Mouse (Mus musculus): ENCODE results near the gene Cib1. TPM values are rescaled to one million over a fixed set of nuclear protein-coding genes. Genes with fewer than 3 reads are reported as not detected.

The Cib1 gene
- polyA plus RNA-seq, 1 experiment from 2014 or later = 41.1 TPM

- H3K9me3 ChIP-seq (ENCODE audit: control insufficient read depth, low read length) = no peaks in the 10 kb centered on the region
- no peak overlapping the region for H3K4me2 ChIP-seq (replicated peaks)
- H3K27ac ChIP-seq = no peak overlapping the region
- peaks cover 22% of the 10 kb centered on the region for H3K4me1 ChIP-seq (replicated peaks; ENCODE audit: control insufficient read depth, insufficient read depth, low read length)
- H3K36me3 ChIP-seq (replicated peaks; ENCODE audit: control insufficient read depth, insufficient read depth) = peaks cover 37% of the 10 kb centered on the region
- no peak overlapping the region for H3K4me3 ChIP-seq (replicated peaks; ENCODE audit: low read length)
- H3K27me3 ChIP-seq (ENCODE audit: control insufficient read depth, insufficient read depth, low read length) = 0 out of 2 replicates have a peak, but pooled peaks cover 5% of the 10 kb centered on the region
- DNase-seq (ENCODE audit: low spot score) = no peak
- WGBS = 97% methylated on average over 12 of the region's 12 CpGs
- ATAC-seq (ENCODE audit: low FRiP score) = no peak
- no peak overlapping the region for H3K9ac ChIP-seq
These were observed 32.0 kb upstream of the Cib1 start for GRCm38 (mm10) chr7:80264606-80265005.

GRCm38 (mm10) chr7:80261372-80261990 lies 28.9 kb upstream of the Cib1 start:
- peaks cover 22% of the 10 kb centered on the region for H3K27me3 ChIP-seq (ENCODE audit: control insufficient read depth, insufficient read depth, low read length)
- H3K4me3 ChIP-seq (replicated peaks; ENCODE audit: low read length) = peak overlapping the region; percentile 82
- H3K27ac ChIP-seq = peak overlapping the region; percentile 83
- H3K36me3 ChIP-seq (replicated peaks; ENCODE audit: control insufficient read depth, insufficient read depth) = peaks cover 28% of the 10 kb centered on the region
- peaks cover 15% of the 10 kb centered on the region for H3K4me1 ChIP-seq (replicated peaks; ENCODE audit: control insufficient read depth, insufficient read depth, low read length)
- peak overlapping the region; percentile 83 for H3K9ac ChIP-seq
- DNase-seq (ENCODE audit: low spot score) (no peak), ATAC-seq (ENCODE audit: low FRiP score) (peak; percentile 77)
- WGBS = 2% methylated on average over 32 of the region's 32 CpGs
- peak overlapping the region; percentile 90 for H3K4me2 ChIP-seq (replicated peaks)
- no peaks in the 10 kb centered on the region for H3K9me3 ChIP-seq (ENCODE audit: control insufficient read depth, low read length)

GRCm38 (mm10) chr7:80260625-80261371 lies 28.2 kb upstream of the Cib1 start, which contains the start of gene Ngrn:
Gene Ngrn (plus strand): TSS chr7:80261215.
- 27% methylated on average over 40 of the region's 40 CpGs for whole genome bisulfite sequencing
- DNase-seq (ENCODE audit: low spot score) = peak; percentile 88
- no peaks in the 10 kb centered on the region for H3K9me3 ChIP-seq (ENCODE audit: control insufficient read depth, low read length)

GRCm38 (mm10) chr7:80257706-80258105 lies 25.1 kb upstream of the Cib1 start:
- H3K4me2 ChIP-seq (replicated peaks) = no peak overlapping the region
- no peak overlapping the region for H3K9ac ChIP-seq
- no peak overlapping the region for H3K27ac ChIP-seq
- H3K9me3 ChIP-seq (ENCODE audit: control insufficient read depth, low read length) = no peaks in the 10 kb centered on the region
- 71% methylated on average over 2 of the region's 2 CpGs for WGBS
- DNase-seq (ENCODE audit: low spot score) = no peak
- H3K4me3 ChIP-seq (replicated peaks; ENCODE audit: low read length) = no peak overlapping the region
- H3K36me3 ChIP-seq (replicated peaks; ENCODE audit: control insufficient read depth, insufficient read depth) = no peaks in the 10 kb centered on the region
- ATAC-seq (ENCODE audit: low FRiP score) = no peak
- H3K27me3 ChIP-seq (ENCODE audit: control insufficient read depth, insufficient read depth, low read length) = peaks cover 28% of the 10 kb centered on the region
- H3K4me1 ChIP-seq (replicated peaks; ENCODE audit: control insufficient read depth, insufficient read depth, low read length) = peaks cover 15% of the 10 kb centered on the region

More at GRCm38 (mm10) chr7:80260625-80261371, 28.2 kb upstream of the Cib1 start, which contains the start of gene Ngrn:
- Histone ChIP-seq H3K27ac (peak within 1 kb of the TSS; percentile 83), H3K9ac (peak within 1 kb of the TSS; percentile 83), H3K27me3 (ENCODE audit: control insufficient read depth, insufficient read depth, low read length) (peaks cover 22% of the 10 kb centered on the region), H3K4me2 (replicated peaks) (peak within 1 kb of the TSS; percentile 90), H3K4me3 (replicated peaks; ENCODE audit: low read length) (peak within 1 kb of the TSS; percentile 82), H3K36me3 (replicated peaks; ENCODE audit: control insufficient read depth, insufficient read depth) (peaks cover 21% of the 10 kb centered on the region), H3K4me1 (replicated peaks; ENCODE audit: control insufficient read depth, insufficient read depth, low read length) (peaks cover 15% of the 10 kb centered on the region)
- ATAC-seq (ENCODE audit: low FRiP score) = peak; percentile 91

- H3K9ac ChIP-seq = no peak overlapping the region
- H3K36me3 ChIP-seq (replicated peaks; ENCODE audit: control insufficient read depth, insufficient read depth) = no peaks in the 10 kb centered on the region
- no peak for DNase-seq (ENCODE audit: low spot score)
- no peak overlapping the region for H3K4me3 ChIP-seq (replicated peaks; ENCODE audit: low read length)
- no peak for ATAC-seq (ENCODE audit: low FRiP score)
- H3K4me2 ChIP-seq (replicated peaks) = no peak overlapping the region
- 79% methylated on average over 2 of the region's 2 CpGs for WGBS
- H3K9me3 ChIP-seq (ENCODE audit: control insufficient read depth, low read length) = no peaks in the 10 kb centered on the region
- peaks cover 5% of the 10 kb centered on the region; the same call in 1 of the 2 replicates for H3K4me1 ChIP-seq (replicated peaks; ENCODE audit: control insufficient read depth, insufficient read depth, low read length)
- no peak overlapping the region for H3K27ac ChIP-seq
- peaks cover 28% of the 10 kb centered on the region for H3K27me3 ChIP-seq (ENCODE audit: control insufficient read depth, insufficient read depth, low read length)
These were observed 23.4 kb upstream of the Cib1 start for GRCm38 (mm10) chr7:80255981-80256380.

GRCm38 (mm10) chr7:80252886-80253285 lies 20.3 kb upstream of the Cib1 start:
- Histone ChIP-seq H3K4me1 (replicated peaks; ENCODE audit: control insufficient read depth, insufficient read depth, low read length) (no peaks in the 10 kb centered on the region), H3K9ac (no peak overlapping the region), H3K27me3 (ENCODE audit: control insufficient read depth, insufficient read depth, low read length) (peaks cover 6% of the 10 kb centered on the region), H3K36me3 (replicated peaks; ENCODE audit: control insufficient read depth, insufficient read depth) (no peaks in the 10 kb centered on the region), H3K9me3 (ENCODE audit: control insufficient read depth, low read length) (no peaks in the 10 kb centered on the region), H3K4me3 (replicated peaks; ENCODE audit: low read length) (no peak overlapping the region), H3K27ac (no peak overlapping the region), H3K4me2 (replicated peaks) (no peak overlapping the region)
- no peak for DNase-seq (ENCODE audit: low spot score)
- WGBS = 87% methylated on average over 11 of the region's 11 CpGs
- ATAC-seq (ENCODE audit: low FRiP score) = no peak

GRCm38 (mm10) chr7:80252437-80252836 lies 19.8 kb upstream of the Cib1 start:
- Histone ChIP-seq H3K27me3 (ENCODE audit: control insufficient read depth, insufficient read depth, low read length) (peaks cover 5% of the 10 kb centered on the region), H3K9ac (no peak overlapping the region), H3K27ac (no peak overlapping the region), H3K4me2 (replicated peaks) (no peak overlapping the region), H3K4me3 (replicated peaks; ENCODE audit: low read length) (no peak overlapping the region), H3K9me3 (ENCODE audit: control insufficient read depth, low read length) (no peaks in the 10 kb centered on the region), H3K4me1 (replicated peaks; ENCODE audit: control insufficient read depth, insufficient read depth, low read length) (no peaks in the 10 kb centered on the region), H3K36me3 (replicated peaks; ENCODE audit: control insufficient read depth, insufficient read depth) (no peaks in the 10 kb centered on the region)
- no peak for DNase-seq (ENCODE audit: low spot score)
- ATAC-seq (ENCODE audit: low FRiP score) = no peak
- 80% methylated on average over 7 of the region's 7 CpGs for WGBS

GRCm38 (mm10) chr7:80246859-80247258 lies 14.2 kb upstream of the Cib1 start:
- WGBS = 72% methylated on average over 7 of the region's 7 CpGs
- H3K9me3 ChIP-seq (ENCODE audit: control insufficient read depth, low read length) = no peaks in the 10 kb centered on the region
- DNase-seq (ENCODE audit: low spot score) (no peak), ATAC-seq (ENCODE audit: low FRiP score) (no peak)
- peak overlapping the region; percentile 53 for H3K4me2 ChIP-seq (replicated peaks)
- H3K27ac ChIP-seq = 0 out of 2 replicates have a peak overlapping the region, but pooled peaks have one; percentile 84
- 0 out of 2 replicates have a peak, but pooled peaks cover 3% of the 10 kb centered on the region for H3K36me3 ChIP-seq (replicated peaks; ENCODE audit: control insufficient read depth, insufficient read depth)
- peak overlapping the region; percentile 55 for H3K4me3 ChIP-seq (replicated peaks; ENCODE audit: low read length)
- peak overlapping the region; percentile 68; the same call in 1 of the 2 replicates for H3K9ac ChIP-seq
- H3K27me3 ChIP-seq (ENCODE audit: control insufficient read depth, insufficient read depth, low read length) = no peaks in the 10 kb centered on the region; the same call in 1 of the 2 replicates
- H3K4me1 ChIP-seq (replicated peaks; ENCODE audit: control insufficient read depth, insufficient read depth, low read length) = no peaks in the 10 kb centered on the region

GRCm38 (mm10) chr7:80246148-80246721 lies 13.6 kb upstream of the Cib1 start, which contains the start of gene Ttll13:
Gene Ttll13 (plus strand): TSS chr7:80246376.
- 0 out of 2 replicates have a peak, but pooled peaks cover 5% of the 10 kb centered on the region for H3K36me3 ChIP-seq (replicated peaks; ENCODE audit: control insufficient read depth, insufficient read depth)
- ATAC-seq (ENCODE audit: low FRiP score) = peak; percentile 98
- WGBS = under 1% methylated on average over 48 of the region's 48 CpGs
- H3K27ac ChIP-seq = peak within 1 kb of the TSS; percentile 84
- no peaks in the 10 kb centered on the region for H3K4me1 ChIP-seq (replicated peaks; ENCODE audit: control insufficient read depth, insufficient read depth, low read length)
- peak within 1 kb of the TSS; percentile 68 for H3K9ac ChIP-seq
- H3K4me2 ChIP-seq (replicated peaks) = peak within 1 kb of the TSS; percentile 53
- peak within 1 kb of the TSS; percentile 55 for H3K4me3 ChIP-seq (replicated peaks; ENCODE audit: low read length)
- DNase-seq (ENCODE audit: low spot score) = peak; percentile 97
- H3K27me3 ChIP-seq (ENCODE audit: control insufficient read depth, insufficient read depth, low read length) = no peaks in the 10 kb centered on the region; the same call in 1 of the 2 replicates
- H3K9me3 ChIP-seq (ENCODE audit: control insufficient read depth, low read length) = no peaks in the 10 kb centered on the region
